In the genomic region with DNA sequence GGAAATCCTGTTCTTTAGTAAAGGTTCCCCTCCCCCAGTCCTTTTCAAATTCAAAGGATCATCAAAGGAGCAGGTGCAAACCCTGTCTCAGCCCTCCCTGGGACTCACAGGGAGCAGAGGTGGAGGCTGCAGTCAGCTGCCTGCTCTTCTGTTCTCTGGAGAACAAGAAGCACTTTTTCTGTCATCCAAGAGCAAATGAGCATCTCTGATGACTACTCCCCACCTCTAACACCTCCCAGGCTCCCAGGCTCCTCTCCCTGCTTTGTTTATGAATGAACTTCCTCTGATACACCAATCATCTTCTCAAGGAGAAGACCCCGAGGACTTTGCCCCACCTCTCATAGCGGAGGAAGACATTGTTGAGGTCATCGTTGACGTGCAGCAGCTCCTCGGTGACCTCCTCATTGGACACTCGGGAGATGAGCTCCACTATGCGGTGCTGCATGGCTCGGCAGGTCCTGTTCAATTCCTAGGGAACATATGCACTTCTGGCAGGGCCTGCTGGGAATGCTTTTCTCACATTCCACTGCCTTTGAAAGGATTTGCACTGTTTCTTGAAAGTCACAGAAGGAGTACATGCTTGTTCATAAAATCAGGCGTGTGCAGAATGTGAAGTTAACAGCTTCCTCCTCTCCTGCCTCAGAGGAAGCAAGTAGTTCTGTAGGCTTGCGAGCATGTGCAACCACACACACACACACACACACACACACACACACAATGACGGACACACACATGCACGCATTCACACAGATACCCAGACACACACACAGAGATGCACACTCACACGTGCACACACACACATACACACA, we compare ENCODE assay signal across 10 mouse cellular contexts. TPM values are rescaled to one million over a fixed set of nuclear protein-coding genes. Genes with fewer than 3 reads are reported as not detected.
A peak's percentile ranks its signal among the peaks of the same experiment; 100 is the strongest.
DNase-seq lines count a peak whose midpoint lies in the region; ATAC-seq and TF ChIP-seq lines count a peak whose summit lies in the region.
"Had no signal": no experiment of that assay in that cellular context is flagged by ENCODE, and none has a peak within 500 bp of the region (broad histone marks: within the 10 kb centered on the region; RNA-seq: fewer than 3 reads in every experiment).

No protein-coding gene starts in this region.

- H3K4me3 ChIP-seq in ES-E14 (ENCODE audit: insufficient read depth in 1 of 2, low read depth in 1 of 2, low read length in 2 of 2, poor library complexity in 1 of 2, severe bottlenecking in 1 of 2), result no peak overlapping the region
- H3K4me3 ChIP-seq in hindbrain, embryonic 12.5 days, result no peak overlapping the region
- H3K4me3 ChIP-seq in midbrain, postnatal 0 days (ENCODE audit: low read depth, low read length), result no peak overlapping the region
- H3K4me3 ChIP-seq: lung, embryonic 15.5 days had no signal

- H3K9ac ChIP-seq in ES-E14 (ENCODE audit: insufficient read depth, low read depth, low read length, poor library complexity, severe bottlenecking), result no peak overlapping the region
- no peak overlapping the region for H3K9ac ChIP-seq in hindbrain, embryonic 12.5 days
- no peak overlapping the region for H3K9ac ChIP-seq in midbrain, postnatal 0 days (replicated peaks; ENCODE audit: low read length, poor library complexity, severe bottlenecking)
- H3K9ac ChIP-seq: lung, embryonic 15.5 days had no signal

- in situ Hi-C loops in ES-E14 (cut with MboI; ENCODE audit: low sequenced_read_pairs in 2 of 2, unreplicated experiment in 2 of 2), result no loop called here

- H3K9me3 ChIP-seq in ES-E14 (ENCODE audit: control insufficient read depth, insufficient read depth, low read depth, low read length), result no peaks in the 10 kb centered on the region
- no peaks in the 10 kb centered on the region for H3K9me3 ChIP-seq in hindbrain, embryonic 12.5 days (replicated peaks)
- H3K9me3 ChIP-seq in midbrain, postnatal 0 days (ENCODE audit: low read length), result no peaks in the 10 kb centered on the region
- H3K9me3 ChIP-seq: lung, embryonic 15.5 days had no signal

- no peaks in the 10 kb centered on the region for H3K27me3 ChIP-seq in hindbrain, embryonic 12.5 days
- no peaks in the 10 kb centered on the region for H3K27me3 ChIP-seq in midbrain, postnatal 0 days (ENCODE audit: insufficient read depth, low read length)
- H3K27me3 ChIP-seq: lung, embryonic 15.5 days had no signal

- no peak overlapping the region for H3K4me2 ChIP-seq in hindbrain, embryonic 12.5 days (replicated peaks)
- no peak overlapping the region for H3K4me2 ChIP-seq in midbrain, postnatal 0 days (ENCODE audit: low read depth, low read length, poor library complexity, severe bottlenecking)
- H3K4me2 ChIP-seq: lung, embryonic 15.5 days had no signal

- H3K4me1 ChIP-seq in ES-E14 (ENCODE audit: control insufficient read depth in 2 of 2, insufficient read depth in 2 of 2, low read length in 2 of 2, poor library complexity in 1 of 2), result peaks cover 6 to 12% of the 10 kb centered on the region in 2 experiments; a peak in 3 of 4 replicates
- H3K4me1 ChIP-seq in hindbrain, embryonic 12.5 days, result peaks cover 15% of the 10 kb centered on the region
- no peaks in the 10 kb centered on the region for H3K4me1 ChIP-seq in midbrain, postnatal 0 days (ENCODE audit: insufficient read depth, low read length)

- no peak for DNase-seq in frontal cortex, postnatal 10 days (ENCODE audit: low spot score in 2 of 2)
- DNase-seq in ES-E14 (ENCODE audit: low read depth, low spot score), result peak; percentile 66
- peak; percentile 58 for DNase-seq in midbrain, postnatal 0 days (ENCODE audit: low spot score)
- DNase-seq in adrenal gland, adult 18-20 months (ENCODE audit: low spot score in 2 of 2), result no peak
- DNase-seq in layer of hippocampus, postnatal 10 days (ENCODE audit: low spot score in 2 of 2), result no peak
- DNase-seq: adrenal gland, postnatal 25 days had no signal

- 43% methylated on average over 13 of the region's 13 CpGs for WGBS in hindbrain, embryonic 12.5 days
- 32% methylated on average over 13 of the region's 13 CpGs for WGBS in midbrain, postnatal 0 days

- no peaks in the 10 kb centered on the region for H3K36me3 ChIP-seq in ES-E14 (ENCODE audit: control insufficient read depth, insufficient read depth, low read length, poor library complexity, severe bottlenecking)
- H3K36me3 ChIP-seq in hindbrain, embryonic 12.5 days, result peaks cover 13% of the 10 kb centered on the region
- peaks cover 28% of the 10 kb centered on the region for H3K36me3 ChIP-seq in midbrain, postnatal 0 days (ENCODE audit: insufficient read depth, low read length)

- ATAC-seq in frontal cortex, adult (ENCODE audit: low TSS enrichment), result peak; percentile 46; the same call in 1 of the 2 replicates
- no peak for ATAC-seq in hindbrain, embryonic 12.5 days (ENCODE audit: low FRiP score)
- 0 out of 2 replicates have a peak, but pooled peaks have one; percentile 5 for ATAC-seq in midbrain, postnatal 0 days (ENCODE audit: low FRiP score)
- ATAC-seq in megakaryocyte-erythroid progenitor cell, adult 5-6 weeks (replicated peaks; ENCODE audit: low FRiP score, low TSS enrichment, poor library complexity, severe bottlenecking), result no peak

- TF ChIP-seq CTCF in midbrain, postnatal 0 days (IDR thresholded peaks at IDR 0.05), result 0 out of 2 replicates have a peak, but pooled peaks have one; percentile 14

- no peak overlapping the region for H3K27ac ChIP-seq in ES-E14 (ENCODE audit: insufficient read depth, low read depth, low read length, poor library complexity, severe bottlenecking)
- peak overlapping the region; percentile 40 for H3K27ac ChIP-seq in hindbrain, embryonic 12.5 days
- peak overlapping the region; percentile 38 for H3K27ac ChIP-seq in midbrain, postnatal 0 days (ENCODE audit: low read depth, low read length)
- H3K27ac ChIP-seq: lung, embryonic 15.5 days had no signal

TF ChIP-seq in ES-E14, 5 proteins besides CTCF, POLR2A, EP300 and RAD21:
- no peak for TF ChIP-seq CHD2 (IDR thresholded peaks at IDR 0.05; ENCODE audit: low read depth, low read length)
TF ChIP-seq in ES-E14: peak in this region for 0.

RNA-seq across cellular contexts. Expression of gene Srebf1, which starts 26.4 kb away (rescaled TPM):
- total RNA-seq in ES-E14 (2012; rRNA removed), result 136 and 236 TPM in 2 replicates
- polyA plus RNA-seq in hindbrain, embryonic 12.5 days (2016; fragmentation: Nextera tagmentation; extraction: Ambion mirVana), result 49.2 and 51.9 TPM in 2 replicates
- total RNA-seq in midbrain, postnatal 0 days (2014; rRNA removed), result 77.1 and 96.5 TPM in 2 replicates
- 34.5 and 38.1 TPM in 2 replicates for polyA plus RNA-seq in midbrain, postnatal 0 days (2015; fragmentation: Nextera tagmentation; extraction: Ambion mirVana)
- total RNA-seq in adrenal gland, adult 18-20 months (2021), result 100 to 1,000 TPM; 141 to 185 TPM
- total RNA-seq in megakaryocyte-erythroid progenitor cell, adult 5-6 weeks (2014; fragmentation: Nextera tagmentation), result 73.1 and 92.3 TPM in 2 replicates
- 32.3 and 80.9 TPM in 2 replicates for total RNA-seq in megakaryocyte-erythroid progenitor cell, adult 5-6 weeks (2017)
- total RNA-seq in layer of hippocampus, postnatal 10 days (2021), result 10 to 100 TPM; 46.8 to 52.8 TPM

Comparison
In these comparisons a context has a peak if more than half of its experiments do, and no peak if none do; other contexts are left out.
1. ATAC-seq: peak in frontal cortex, adult (single experiment) and midbrain, postnatal 0 days (single experiment); none in hindbrain, embryonic 12.5 days (single experiment) and megakaryocyte-erythroid progenitor cell, adult 5-6 weeks (single experiment).
2. DNase-seq: peak in ES-E14 (single experiment) and midbrain, postnatal 0 days (single experiment); none in frontal cortex, postnatal 10 days (0 of 2), adrenal gland, adult 18-20 months (0 of 2) and layer of hippocampus, postnatal 10 days (0 of 2).